In the genomic region with DNA sequence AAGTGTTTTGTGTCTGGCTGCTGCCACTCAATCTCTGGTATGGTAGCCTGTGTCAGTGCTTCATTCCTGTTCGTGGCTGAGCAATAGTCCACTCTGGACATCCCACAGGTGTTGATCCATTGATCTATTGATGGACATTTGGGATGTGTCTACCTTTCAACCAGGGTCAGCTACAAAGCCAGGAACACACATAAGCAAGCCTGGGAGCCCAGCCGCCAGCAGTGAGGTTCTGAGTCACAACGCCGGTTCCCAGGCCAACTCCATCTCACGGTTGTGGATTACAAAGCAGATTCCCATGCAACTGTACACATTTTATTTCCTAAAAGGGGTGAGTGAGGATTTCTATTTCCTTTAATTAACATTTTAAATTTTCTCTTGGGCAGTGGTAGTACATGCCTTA, we compare ENCODE assay signal across 17 mouse cellular contexts. TPM values are rescaled to one million over a fixed set of nuclear protein-coding genes. Genes with fewer than 3 reads are reported as not detected.
DNase-seq lines count a peak whose midpoint lies in the region; ATAC-seq and TF ChIP-seq lines count a peak whose summit lies in the region.
"Had no signal": no experiment of that assay in that cellular context is flagged by ENCODE, and none has a peak within 500 bp of the region (broad histone marks: within the 10 kb centered on the region; RNA-seq: fewer than 3 reads in every experiment).

No protein-coding gene starts in this region.

- H3K27ac ChIP-seq in liver, embryonic 12.5 days: peak overlapping the region; percentile 83
- no peak overlapping the region for H3K27ac ChIP-seq in liver, postnatal 0 days (ENCODE audit: low read depth)

- no peak for ATAC-seq in liver, embryonic 12.5 days
- no peak for ATAC-seq in liver, postnatal 0 days
- ATAC-seq in megakaryocyte-erythroid progenitor cell, adult 5-6 weeks (replicated peaks; ENCODE audit: low FRiP score, low TSS enrichment, poor library complexity, severe bottlenecking): no peak

- peak; percentile 70 for DNase-seq in adrenal gland, adult 2 months
- no peak for DNase-seq in adrenal gland, postnatal 4 days (ENCODE audit: low spot score in 2 of 2)
- DNase-seq in adrenal gland, postnatal 14 days: peak; percentile 47
- DNase-seq in adrenal gland, adult 18-20 months (ENCODE audit: low spot score in 2 of 2): no peak
- no peak for DNase-seq in liver, postnatal 0 days
- peak; percentile 24 for DNase-seq in naive thymus-derived CD4-positive, alpha-beta T cell, adult 2 months (ENCODE audit: low read depth)
- DNase-seq: adrenal gland, adult 8-10 months; cerebellum, adult 11 months; cerebellum, adult 11-12 months; cerebellum, adult 9-10 months had no signal

- H3K36me3 ChIP-seq in liver, embryonic 12.5 days: no peaks in the 10 kb centered on the region
- no peaks in the 10 kb centered on the region for H3K36me3 ChIP-seq in liver, postnatal 0 days (replicated peaks; ENCODE audit: insufficient read depth, low read length)
- H3K36me3 ChIP-seq: G1E had no signal

- TF ChIP-seq CTCF in liver, postnatal 0 days (IDR thresholded peaks at IDR 0.05; ENCODE audit: low read depth): no peak

- H3K4me1 ChIP-seq in liver, embryonic 12.5 days: peaks cover 55% of the 10 kb centered on the region
- H3K4me1 ChIP-seq in liver, postnatal 0 days (ENCODE audit: insufficient read depth): peaks cover 16% of the 10 kb centered on the region

- H3K4me3 ChIP-seq in liver, embryonic 12.5 days: no peak overlapping the region
- no peak overlapping the region for H3K4me3 ChIP-seq in liver, postnatal 0 days (ENCODE audit: low read depth, low read length)

- peaks cover 8% of the 10 kb centered on the region for H3K9me3 ChIP-seq in liver, embryonic 12.5 days (replicated peaks)
- peaks cover 3% of the 10 kb centered on the region; the same call in 1 of the 2 replicates for H3K9me3 ChIP-seq in liver, postnatal 0 days (ENCODE audit: low read length)

- H3K9ac ChIP-seq in liver, embryonic 12.5 days: no peak overlapping the region
- H3K9ac ChIP-seq in liver, postnatal 0 days (replicated peaks): no peak overlapping the region

- 87% methylated on average over 5 of the region's 5 CpGs for WGBS in liver, embryonic 12.5 days (ENCODE audit: insufficient replicate concordance)
- 88% methylated on average over 5 of the region's 5 CpGs for WGBS in liver, postnatal 0 days (ENCODE audit: insufficient replicate concordance)

- peak overlapping the region; percentile 93 for H3K4me2 ChIP-seq in liver, embryonic 12.5 days
- H3K4me2 ChIP-seq in liver, postnatal 0 days (ENCODE audit: low read depth, low read length): no peak overlapping the region

- peaks cover 72% of the 10 kb centered on the region for H3K27me3 ChIP-seq in liver, embryonic 12.5 days (replicated peaks)
- peaks cover 32% of the 10 kb centered on the region for H3K27me3 ChIP-seq in liver, postnatal 0 days (ENCODE audit: insufficient read depth, low read length)
- H3K27me3 ChIP-seq: Patski had no signal

- no peak for TF ChIP-seq EP300 in liver, postnatal 0 days (IDR thresholded peaks at IDR 0.05; ENCODE audit: low read depth)

RNA-seq across cellular contexts. Expression of a gene that starts 2.1 kb away (rescaled TPM):
- total RNA-seq in adrenal gland, adult 2 months (2021): 1 to 10 TPM; 4.1 to 6.8 TPM
- polyA plus RNA-seq in adrenal gland, adult 2 months (2012; rRNA removed): 31.6 and 35.2 TPM in 2 replicates
- 1 to 10 TPM; 4.4 to 4.5 TPM for total RNA-seq in adrenal gland, postnatal 4 days (2021)
- 1.8 and 4.2 TPM in 2 replicates for total RNA-seq in adrenal gland, postnatal 14 days (2021)
- 1 to 10 TPM; 3.6 to 7.4 TPM for total RNA-seq in adrenal gland, adult 18-20 months (2021)
- polyA plus RNA-seq in liver, embryonic 12.5 days (2016; fragmentation: Nextera tagmentation; extraction: Ambion mirVana): 0.61 and 0.75 TPM in 2 replicates
- polyA plus RNA-seq in liver, postnatal 0 days (2015; fragmentation: Nextera tagmentation; extraction: Ambion mirVana): 0.62 and 0.66 TPM in 2 replicates
- not detected in 2 replicates for total RNA-seq in megakaryocyte-erythroid progenitor cell, adult 5-6 weeks (2014; fragmentation: Nextera tagmentation)
- not detected in 2 replicates for total RNA-seq in megakaryocyte-erythroid progenitor cell, adult 5-6 weeks (2017)
- total RNA-seq: G1E had no signal
- polyA plus RNA-seq: G1E had no signal

RNA-seq across cellular contexts. Expression of a gene that starts 5.6 kb away (rescaled TPM):
- 1 to 10 TPM; 1.2 to 1.6 TPM for total RNA-seq in adrenal gland, adult 2 months (2021)
- 0.26 and 0.54 TPM in 2 replicates for polyA plus RNA-seq in adrenal gland, adult 2 months (2012; rRNA removed)
- under 1 TPM; 0.25 to 0.65 TPM for total RNA-seq in adrenal gland, postnatal 4 days (2021)
- 0.53 and 1.0 TPM in 2 replicates for total RNA-seq in adrenal gland, postnatal 14 days (2021)
- 1 to 10 TPM in 1 of 2 experiments, under 1 TPM in 1; 0.64 to 1.0 TPM for total RNA-seq in adrenal gland, adult 18-20 months (2021)
- 0.32 and 0.36 TPM in 2 replicates for polyA plus RNA-seq in liver, embryonic 12.5 days (2016; fragmentation: Nextera tagmentation; extraction: Ambion mirVana)
- polyA plus RNA-seq in liver, postnatal 0 days (2015; fragmentation: Nextera tagmentation; extraction: Ambion mirVana): 0.08 TPM in 1 of 2 replicates, not detected in the other
- total RNA-seq in megakaryocyte-erythroid progenitor cell, adult 5-6 weeks (2014; fragmentation: Nextera tagmentation): not detected in 2 replicates
- total RNA-seq in megakaryocyte-erythroid progenitor cell, adult 5-6 weeks (2017): not detected in 2 replicates
- total RNA-seq: ES-E14, G1E had no signal
- polyA plus RNA-seq: brain, embryonic 14.5 days; CD4-positive, CD25-positive, alpha-beta regulatory T cell, adult 4 months; G1E had no signal

RNA-seq across cellular contexts. Expression of a gene that starts 7.9 kb away (rescaled TPM):
- total RNA-seq in adrenal gland, adult 2 months (2021): 100 to 1,000 TPM; 195 to 212 TPM
- 479 and 725 TPM in 2 replicates for polyA plus RNA-seq in adrenal gland, adult 2 months (2012; rRNA removed)
- 100 to 1,000 TPM; 110 to 111 TPM for total RNA-seq in adrenal gland, postnatal 4 days (2021)
- total RNA-seq in adrenal gland, postnatal 14 days (2021): 91.6 and 93.6 TPM in 2 replicates
- total RNA-seq in adrenal gland, adult 18-20 months (2021): 100 to 1,000 TPM; 141 to 234 TPM
- polyA plus RNA-seq in liver, embryonic 12.5 days (2016; fragmentation: Nextera tagmentation; extraction: Ambion mirVana): 4.1 and 4.4 TPM in 2 replicates
- 6.0 and 6.8 TPM in 2 replicates for polyA plus RNA-seq in liver, postnatal 0 days (2015; fragmentation: Nextera tagmentation; extraction: Ambion mirVana)
- 3.0 and 6.3 TPM in 2 replicates for total RNA-seq in megakaryocyte-erythroid progenitor cell, adult 5-6 weeks (2014; fragmentation: Nextera tagmentation)
- 0.95 and 3.1 TPM in 2 replicates for total RNA-seq in megakaryocyte-erythroid progenitor cell, adult 5-6 weeks (2017)
- polyA plus RNA-seq: G1E had no signal

RNA-seq across cellular contexts. Expression of a gene that starts 18.0 kb away (rescaled TPM):
- total RNA-seq in adrenal gland, adult 2 months (2021): 10 to 100 TPM; 64.7 to 74.4 TPM
- 230 and 237 TPM in 2 replicates for polyA plus RNA-seq in adrenal gland, adult 2 months (2012; rRNA removed)
- total RNA-seq in adrenal gland, postnatal 4 days (2021): 10 to 100 TPM; 74.5 to 76.0 TPM
- 63.2 and 66.3 TPM in 2 replicates for total RNA-seq in adrenal gland, postnatal 14 days (2021)
- 10 to 100 TPM; 64.6 to 72.0 TPM for total RNA-seq in adrenal gland, adult 18-20 months (2021)
- 39.2 and 42.7 TPM in 2 replicates for polyA plus RNA-seq in liver, embryonic 12.5 days (2016; fragmentation: Nextera tagmentation; extraction: Ambion mirVana)
- polyA plus RNA-seq in liver, postnatal 0 days (2015; fragmentation: Nextera tagmentation; extraction: Ambion mirVana): 61.7 and 62.5 TPM in 2 replicates
- 19.9 and 24.4 TPM in 2 replicates for total RNA-seq in megakaryocyte-erythroid progenitor cell, adult 5-6 weeks (2014; fragmentation: Nextera tagmentation)
- 23.9 and 31.7 TPM in 2 replicates for total RNA-seq in megakaryocyte-erythroid progenitor cell, adult 5-6 weeks (2017)

RNA-seq across cellular contexts. Expression of a gene that starts 23.5 kb away (rescaled TPM):
- total RNA-seq in adrenal gland, adult 2 months (2021): 10 to 100 TPM; 63.1 to 98.6 TPM
- polyA plus RNA-seq in adrenal gland, adult 2 months (2012; rRNA removed): 457 and 528 TPM in 2 replicates
- 10 to 100 TPM; 39.6 to 46.0 TPM for total RNA-seq in adrenal gland, postnatal 4 days (2021)
- total RNA-seq in adrenal gland, postnatal 14 days (2021): 45.6 and 47.9 TPM in 2 replicates
- 10 to 100 TPM; 64.5 to 77.9 TPM for total RNA-seq in adrenal gland, adult 18-20 months (2021)
- polyA plus RNA-seq in liver, embryonic 12.5 days (2016; fragmentation: Nextera tagmentation; extraction: Ambion mirVana): 28.7 and 29.4 TPM in 2 replicates
- 57.0 and 62.1 TPM in 2 replicates for polyA plus RNA-seq in liver, postnatal 0 days (2015; fragmentation: Nextera tagmentation; extraction: Ambion mirVana)
- 31.1 and 46.7 TPM in 2 replicates for total RNA-seq in megakaryocyte-erythroid progenitor cell, adult 5-6 weeks (2014; fragmentation: Nextera tagmentation)
- 34.9 and 90.9 TPM in 2 replicates for total RNA-seq in megakaryocyte-erythroid progenitor cell, adult 5-6 weeks (2017)

Comparison
In these comparisons a context has a peak if more than half of its experiments do, and no peak if none do; other contexts are left out.
1. DNase-seq: peak in adrenal gland, adult 2 months (single experiment), adrenal gland, postnatal 14 days (single experiment) and naive thymus-derived CD4-positive, alpha-beta T cell, adult 2 months (single experiment); none in adrenal gland, postnatal 4 days (0 of 2), adrenal gland, adult 18-20 months (0 of 2) and liver, postnatal 0 days (single experiment).
2. RNA of a gene that starts 7.9 kb away (total RNA-seq): 141 to 234 TPM in adrenal gland, adult 18-20 months, 195 to 212 TPM in adrenal gland, adult 2 months, 110 to 111 TPM in adrenal gland, postnatal 4 days and 91.6 to 93.6 TPM in adrenal gland, postnatal 14 days; 0.95 to 6.3 TPM in megakaryocyte-erythroid progenitor cell, adult 5-6 weeks; every median in the first group is over 10 times any median in the second.